Mouse (Mus musculus) spleen, adult 2 months (tissue): ENCODE data around the gene Pfdn2. TPM values are rescaled to one million over a fixed set of nuclear protein-coding genes. Genes with fewer than 3 reads are reported as not detected.

Experiments used
- DNase-seq, 2 experiments: peaks; one replicate each; pipeline versions ENCODE4 v3.0.0 to v3.0.0-alpha.2; 2012 to 2021; ENCODE audit warnings: low spot score in 2 of 2, low read depth in 1 of 2
- H3K27ac ChIP-seq: fragments of 200-500 bp; 2 replicates; pipeline ENCODE4 v1.5.1; 2012; ENCODE audit warnings: low read length, inconsistent platforms; ENCODE audit not compliant: insufficient read depth
- H3K27me3 ChIP-seq: fragments of 200-500 bp; 2 replicates; pipeline ENCODE4 v1.6.1; 2012; ENCODE audit warnings: mild to moderate bottlenecking, moderate library complexity, low read length, inconsistent platforms; ENCODE audit not compliant: control insufficient read depth, insufficient read depth
- H3K36me3 ChIP-seq: fragments of 200-500 bp; 2 replicates; pipeline ENCODE4 v1.6.1; 2012; ENCODE audit warnings: mild to moderate bottlenecking, low read length, inconsistent platforms; ENCODE audit not compliant: control insufficient read depth, insufficient read depth
- H3K4me1 ChIP-seq: fragments of 200-500 bp; 2 replicates; pipeline ENCODE4 v1.6.1; 2011; ENCODE audit warnings: inconsistent platforms; ENCODE audit not compliant: control insufficient read depth, insufficient read depth, insufficient read length
- H3K4me3 ChIP-seq: fragments of 200-500 bp; 2 replicates; pipeline ENCODE4 v1.5.1; 2011; ENCODE audit warnings: mild to moderate bottlenecking, inconsistent platforms; ENCODE audit not compliant: insufficient read depth, insufficient read length; ENCODE audit errors: extremely low read depth
- CTCF ChIP-seq: fragments of 200-500 bp; IDR thresholded peaks from 2 replicates; pipeline ENCODE4 v1.5.1; 2011; ENCODE audit warnings: mild to moderate bottlenecking, inconsistent platforms; ENCODE audit not compliant: insufficient read depth, insufficient read length, insufficient replicate concordance; ENCODE audit errors: extremely low read depth
- POLR2A ChIP-seq: fragments of 200-500 bp; IDR thresholded peaks from 2 replicates; pipeline ENCODE4 v1.6.1; 2011; ENCODE audit warnings: low read depth, low read length, inconsistent platforms
- WGBS: fragments of 180-500 bp; shearing (Covaris S2); methylation state at CpG from one replicate; pipeline ENCODE4 v1.1.7; 2018; 5-methylcytosine and 5-hydroxymethylcytosine counted together
- polyA plus RNA-seq: library from polyadenylated mRNA; depleted of rRNA; stranded (reverse); fragments of >200 nt; gene quantifications from 2 replicates; pipeline ENCODE4 v1.2.3, GENCODE M21; 2012

Pfdn2 gene
- polyA plus RNA-seq, 1 experiment: 8.5 TPM

DNA sequence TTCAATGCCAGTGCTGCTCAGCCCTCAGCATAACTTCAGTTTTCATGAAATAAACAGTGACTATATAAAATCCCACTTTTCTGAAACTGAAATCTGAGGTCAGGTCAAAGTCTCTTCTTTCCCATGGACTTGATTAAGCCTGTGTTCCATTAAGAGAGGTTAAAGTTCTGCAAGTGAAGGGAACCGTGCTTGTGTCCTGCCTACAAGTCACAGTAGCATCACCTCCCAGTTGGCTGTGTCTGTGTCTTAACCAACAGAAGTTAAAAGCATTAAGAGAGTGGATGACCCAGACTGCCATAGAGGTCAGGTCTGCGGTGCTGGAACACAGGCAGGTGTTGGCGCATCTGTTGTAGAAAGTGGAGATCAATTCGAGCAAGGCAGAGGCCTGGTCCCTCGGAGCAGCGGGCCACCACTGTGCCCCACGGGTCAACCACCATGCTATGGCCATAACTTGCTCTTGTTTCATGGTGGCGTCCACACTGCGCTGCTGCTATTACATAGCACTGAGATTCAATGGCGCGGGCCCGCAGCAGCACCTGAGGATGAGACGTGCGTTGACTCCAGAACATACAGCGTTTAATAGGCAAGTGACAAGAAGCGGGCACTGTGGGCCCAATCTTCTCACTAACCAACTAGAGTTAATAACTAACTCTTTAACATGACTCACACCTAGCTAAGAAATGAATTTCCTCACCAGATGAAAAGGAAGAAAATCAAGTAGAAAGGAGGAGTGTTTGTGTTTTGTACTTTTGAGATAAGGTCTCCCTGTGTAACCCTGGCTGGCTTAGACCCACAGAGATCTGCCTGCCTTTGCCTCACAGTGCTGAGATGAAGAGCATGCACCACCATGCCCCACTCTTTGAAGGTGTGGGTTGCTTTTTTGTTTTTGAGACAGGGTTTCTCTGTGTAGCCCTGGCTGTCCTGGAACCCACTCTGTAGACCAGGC is 2.9 kb upstream of the Pfdn2 start:
- WGBS: 93% methylated on average over 16 of the region's 16 CpGs
- Histone ChIP-seq H3K4me1 (peaks cover 4% of the 10 kb centered on the region; the same call in 1 of the 2 replicates), H3K27me3 (no peaks in the 10 kb centered on the region), H3K27ac (no peak overlapping the region), H3K36me3 (peaks cover 29% of the 10 kb centered on the region), H3K4me3 (no peak overlapping the region)
- TF ChIP-seq CTCF (no peak), POLR2A (no peak)
- DNase-seq: no peak

GRCm38 (mm10) chr1:171343922-171344677 is 1.4 kb upstream of the Pfdn2 start:
- peaks cover 4% of the 10 kb centered on the region; the same call in 1 of the 2 replicates for H3K4me1 ChIP-seq
- H3K27me3 ChIP-seq: no peaks in the 10 kb centered on the region
- peaks cover 20% of the 10 kb centered on the region for H3K36me3 ChIP-seq
- no peak overlapping the region for H3K4me3 ChIP-seq
- 90% methylated on average over 8 of the region's 9 CpGs for WGBS
- TF ChIP-seq POLR2A (no peak), CTCF (no peak)
- H3K27ac ChIP-seq: no peak overlapping the region
- no peak for DNase-seq

DNA sequence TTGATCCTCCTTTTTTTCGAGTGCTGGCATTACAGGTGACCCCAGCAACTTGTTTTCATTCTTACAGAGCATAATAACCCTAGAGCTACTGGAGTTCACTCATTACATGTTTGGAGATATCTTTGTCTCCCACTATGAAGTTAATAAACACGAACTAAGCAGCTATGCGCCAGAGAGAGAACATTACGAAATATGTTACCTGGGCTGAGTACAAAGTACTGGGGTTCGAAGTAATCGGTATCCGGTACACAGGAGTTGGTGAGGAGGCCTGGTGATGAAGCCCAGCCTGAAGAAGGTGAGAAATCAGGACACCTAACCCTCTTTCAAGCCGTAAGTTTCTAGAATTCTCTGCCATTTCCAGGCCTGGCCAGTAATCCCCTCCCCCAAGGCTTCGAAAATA is 755 bp upstream of the Pfdn2 start:
- WGBS: 72% methylated on average over 9 of the region's 9 CpGs
- H3K27ac ChIP-seq: no peak overlapping the region
- H3K27me3 ChIP-seq: no peaks in the 10 kb centered on the region
- peaks cover 17% of the 10 kb centered on the region for H3K36me3 ChIP-seq
- H3K4me1 ChIP-seq: peaks cover 4% of the 10 kb centered on the region; the same call in 1 of the 2 replicates
- DNase-seq: no peak
- H3K4me3 ChIP-seq: no peak overlapping the region
- TF ChIP-seq POLR2A (no peak), CTCF (no peak)

- H3K27me3 ChIP-seq: no peaks in the 10 kb centered on the region
- H3K27ac ChIP-seq: peak overlapping the region; percentile 61; the same call in 1 of the 2 replicates
- H3K4me1 ChIP-seq: peaks cover 4% of the 10 kb centered on the region
- H3K4me3 ChIP-seq: peak overlapping the region; percentile 95
- 1% methylated on average over 14 of the region's 14 CpGs for WGBS
- DNase-seq: no peak
- peaks cover 7% of the 10 kb centered on the region for H3K36me3 ChIP-seq
- TF ChIP-seq POLR2A (no peak), CTCF (no peak)
Observed at GRCm38 (mm10) chr1:171346095-171346450, 603 bp downstream of the Pfdn2 start.

- no peak overlapping the region for H3K27ac ChIP-seq
- H3K4me1 ChIP-seq: peaks cover 4% of the 10 kb centered on the region
- H3K4me3 ChIP-seq: no peak overlapping the region
- no peaks in the 10 kb centered on the region for H3K27me3 ChIP-seq
- TF ChIP-seq POLR2A (no peak), CTCF (no peak)
- WGBS: 86% methylated on average over 3 of the region's 3 CpGs
- H3K36me3 ChIP-seq: no peaks in the 10 kb centered on the region
- no peak for DNase-seq
Observed at GRCm38 (mm10) chr1:171348665-171349064, 3.2 kb downstream of the Pfdn2 start.

DNA sequence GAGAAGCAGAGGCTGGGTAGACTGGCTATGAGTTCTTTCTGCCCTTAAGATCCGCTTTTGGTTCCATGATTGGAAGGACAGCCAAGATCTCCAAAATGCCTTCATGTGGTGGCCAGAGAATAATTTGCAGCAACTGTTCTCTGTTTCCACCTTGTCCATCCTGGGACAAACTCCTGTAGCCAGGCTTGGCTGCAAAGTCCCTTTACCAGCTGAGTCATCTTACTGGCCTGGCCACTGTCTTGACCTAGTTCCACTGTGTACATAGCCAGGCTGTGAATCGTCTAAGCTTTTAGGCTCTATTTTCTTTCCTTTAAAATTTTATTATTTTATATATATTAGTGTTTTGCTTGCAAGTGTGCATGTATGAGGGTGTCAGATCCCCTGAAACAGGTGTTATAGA is 3.7 kb downstream of the Pfdn2 start:
- H3K27ac ChIP-seq: no peak overlapping the region
- TF ChIP-seq POLR2A (no peak), CTCF (no peak)
- H3K36me3 ChIP-seq: no peaks in the 10 kb centered on the region
- WGBS: 93% methylated on average over 2 of the region's 2 CpGs
- DNase-seq: no peak
- H3K27me3 ChIP-seq: no peaks in the 10 kb centered on the region
- peaks cover 4% of the 10 kb centered on the region for H3K4me1 ChIP-seq
- H3K4me3 ChIP-seq: no peak overlapping the region
